Mouse (Mus musculus): ENCODE results near the gene Csf2rb. TPM values are rescaled to one million over a fixed set of nuclear protein-coding genes. Genes with fewer than 3 reads are reported as not detected.
"Not testable (repeated sequence)": the region's sequence is repeated elsewhere in the genome, so short reads cannot be mapped to it uniquely, and the experiment has no call there.

Gene Csf2rb
- polyA plus RNA-seq (2014; fragmentation: Nextera tagmentation; extraction: Ambion mirVana), result 1.3 and 1.5 TPM in 2 replicates

DNA sequence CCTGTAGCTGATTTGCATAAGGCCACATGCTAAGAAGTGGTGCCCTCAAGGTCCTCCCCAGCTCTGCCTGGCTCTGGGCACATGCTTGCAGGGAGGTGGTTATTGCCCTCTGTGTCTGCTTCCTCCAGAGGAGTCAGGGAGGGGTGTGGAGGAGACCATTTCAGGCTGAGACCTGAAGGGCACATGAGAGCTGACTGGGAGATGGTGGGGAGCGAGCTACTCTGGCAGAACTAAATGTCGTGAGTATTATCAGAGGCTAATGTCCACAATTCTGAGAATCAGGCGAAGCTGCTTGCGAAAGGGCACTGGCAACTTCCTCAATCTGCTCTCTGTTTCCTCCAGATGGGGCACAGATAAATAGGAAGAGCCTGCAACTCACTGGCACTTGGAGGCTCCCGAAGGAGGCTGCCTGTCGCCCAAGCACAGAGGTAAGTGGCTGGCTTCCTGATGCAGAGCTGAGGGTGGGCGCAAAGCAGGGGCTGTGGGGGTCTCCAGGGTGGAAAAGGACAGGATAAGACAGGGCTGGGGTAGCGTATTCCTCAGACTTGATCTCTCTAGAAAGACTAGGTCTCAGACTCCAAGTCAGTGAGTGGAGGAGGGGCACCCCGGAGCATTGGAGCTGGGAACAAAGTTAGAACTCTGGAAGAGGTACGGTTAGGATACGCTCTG lies at the start of gene Csf2rb:
TSS of gene Csf2rb (plus strand) at position 82 of the 669 bp plus-strand sequence.
- Histone ChIP-seq H3K4me1 (ENCODE audit: control insufficient read depth, insufficient read depth, low read length) (no peaks in the 10 kb centered on the region), H3K36me3 (ENCODE audit: control insufficient read depth, insufficient read depth, low read length) (no peaks in the 10 kb centered on the region), H3K9me3 (ENCODE audit: control insufficient read depth, low read length) (no peaks in the 10 kb centered on the region), H3K4me3 (ENCODE audit: low read depth, low read length) (no peak within 1 kb of the TSS), H3K27me3 (ENCODE audit: control insufficient read depth, insufficient read depth, low read length) (no peaks in the 10 kb centered on the region), H3K4me2 (ENCODE audit: low read depth, severe bottlenecking) (no peak within 1 kb of the TSS), H3K9ac (ENCODE audit: low read length) (no peak within 1 kb of the TSS), H3K27ac (replicated peaks; ENCODE audit: low read depth, low read length) (no peak within 1 kb of the TSS)
- no peak for DNase-seq (ENCODE audit: low spot score)
- WGBS, result 74% methylated on average over 11 of the region's 11 CpGs
- no peak for ATAC-seq (ENCODE audit: insufficient number of reproducible peaks, low FRiP score, low TSS enrichment, low read depth)

DNA sequence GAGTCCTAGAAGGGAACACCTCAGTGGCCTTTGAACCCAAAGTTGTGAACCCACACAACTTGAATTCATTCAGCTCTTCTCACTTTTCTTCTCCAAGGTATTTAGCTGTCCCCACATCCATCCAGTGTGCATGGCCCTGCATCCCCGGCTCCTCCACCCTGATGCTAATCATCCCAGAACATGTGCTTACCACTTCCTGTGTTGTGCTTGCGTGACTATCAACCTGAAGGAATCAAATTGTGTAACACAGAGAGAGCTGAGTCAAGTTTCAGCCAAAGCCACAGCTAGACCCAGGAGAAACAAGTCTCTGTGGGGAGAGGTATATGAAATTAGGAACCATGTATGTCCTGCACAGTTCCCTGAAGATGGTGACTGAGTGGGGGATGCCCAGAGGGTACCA lies 47.2 kb upstream of the Csf2rb start:
- Histone ChIP-seq H3K4me2 (ENCODE audit: low read depth, severe bottlenecking) (no peak overlapping the region), H3K27me3 (ENCODE audit: control insufficient read depth, insufficient read depth, low read length) (no peaks in the 10 kb centered on the region), H3K36me3 (ENCODE audit: control insufficient read depth, insufficient read depth, low read length) (no peaks in the 10 kb centered on the region), H3K4me1 (ENCODE audit: control insufficient read depth, insufficient read depth, low read length) (no peaks in the 10 kb centered on the region), H3K9ac (ENCODE audit: low read length) (no peak overlapping the region), H3K27ac (replicated peaks; ENCODE audit: low read depth, low read length) (no peak overlapping the region), H3K4me3 (ENCODE audit: low read depth, low read length) (no peak overlapping the region), H3K9me3 (ENCODE audit: control insufficient read depth, low read length) (no peaks in the 10 kb centered on the region)
- DNase-seq (ENCODE audit: low spot score) (no peak), ATAC-seq (ENCODE audit: insufficient number of reproducible peaks, low FRiP score, low TSS enrichment, low read depth) (no peak)
- WGBS, result 84% methylated on average over 2 of the region's 2 CpGs

DNA sequence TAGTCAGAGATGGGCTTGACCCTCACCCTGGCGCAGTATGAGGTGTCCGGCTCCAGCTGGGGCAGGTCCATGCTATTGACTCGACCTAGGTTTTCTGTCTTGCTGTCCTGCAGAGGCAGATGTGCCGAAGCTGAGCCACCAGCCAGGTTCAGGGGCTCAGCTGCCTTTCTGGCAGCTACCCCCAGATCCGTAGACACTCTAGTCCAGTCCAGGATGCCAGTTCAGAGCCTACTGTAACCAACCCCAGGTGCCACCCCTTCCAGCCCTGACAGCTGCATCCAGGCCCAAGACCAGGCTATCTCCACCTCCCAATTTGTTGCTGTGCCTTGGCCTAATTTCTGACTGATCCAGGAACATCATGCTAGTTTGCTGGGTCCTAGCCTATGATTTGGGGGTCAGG lies 37.6 kb upstream of the Csf2rb start:
- Histone ChIP-seq H3K4me1 (ENCODE audit: control insufficient read depth, insufficient read depth, low read length) (no peaks in the 10 kb centered on the region), H3K9ac (ENCODE audit: low read length) (no peak overlapping the region), H3K27me3 (ENCODE audit: control insufficient read depth, insufficient read depth, low read length) (no peaks in the 10 kb centered on the region), H3K36me3 (ENCODE audit: control insufficient read depth, insufficient read depth, low read length) (no peaks in the 10 kb centered on the region), H3K27ac (replicated peaks; ENCODE audit: low read depth, low read length) (no peak overlapping the region), H3K9me3 (ENCODE audit: control insufficient read depth, low read length) (no peaks in the 10 kb centered on the region), H3K4me3 (ENCODE audit: low read depth, low read length) (no peak overlapping the region), H3K4me2 (ENCODE audit: low read depth, severe bottlenecking) (no peak overlapping the region)
- no peak for ATAC-seq (ENCODE audit: insufficient number of reproducible peaks, low FRiP score, low TSS enrichment, low read depth)
- WGBS, result 80% methylated on average over 5 of the region's 5 CpGs
- DNase-seq (ENCODE audit: low spot score), result no peak

DNA sequence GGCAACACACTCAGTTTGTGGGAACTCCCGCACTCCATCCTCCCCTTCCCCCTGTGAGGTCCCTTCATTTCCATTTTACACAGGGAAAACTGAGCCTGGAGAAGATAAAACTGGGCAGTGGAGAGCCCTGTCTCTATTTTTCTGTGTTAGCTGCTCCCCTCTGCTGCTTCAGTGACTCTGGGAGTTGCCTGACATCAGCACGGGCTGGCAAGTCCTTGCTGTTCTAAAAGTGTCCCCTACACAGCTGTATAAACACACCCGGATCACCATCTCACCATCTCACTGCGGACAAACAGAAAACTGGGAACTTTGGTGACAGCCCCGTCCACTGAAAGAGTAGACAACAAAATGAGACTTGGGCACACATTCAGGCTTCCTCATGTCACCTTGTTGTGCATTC lies 35.8 kb upstream of the Csf2rb start:
- ATAC-seq (ENCODE audit: insufficient number of reproducible peaks, low FRiP score, low TSS enrichment, low read depth); H3K27ac ChIP-seq (replicated peaks; ENCODE audit: low read depth, low read length); H3K4me2 ChIP-seq (ENCODE audit: low read depth, severe bottlenecking); H3K4me3 ChIP-seq (ENCODE audit: low read depth, low read length); H3K36me3 ChIP-seq (ENCODE audit: control insufficient read depth, insufficient read depth, low read length); H3K27me3 ChIP-seq (ENCODE audit: control insufficient read depth, insufficient read depth, low read length); H3K9me3 ChIP-seq (ENCODE audit: control insufficient read depth, low read length); H3K4me1 ChIP-seq (ENCODE audit: control insufficient read depth, insufficient read depth, low read length); DNase-seq (ENCODE audit: low spot score); H3K9ac ChIP-seq (ENCODE audit: low read length): not testable (repeated sequence)
- WGBS, result 72% methylated on average over 4 of the region's 5 CpGs

DNA sequence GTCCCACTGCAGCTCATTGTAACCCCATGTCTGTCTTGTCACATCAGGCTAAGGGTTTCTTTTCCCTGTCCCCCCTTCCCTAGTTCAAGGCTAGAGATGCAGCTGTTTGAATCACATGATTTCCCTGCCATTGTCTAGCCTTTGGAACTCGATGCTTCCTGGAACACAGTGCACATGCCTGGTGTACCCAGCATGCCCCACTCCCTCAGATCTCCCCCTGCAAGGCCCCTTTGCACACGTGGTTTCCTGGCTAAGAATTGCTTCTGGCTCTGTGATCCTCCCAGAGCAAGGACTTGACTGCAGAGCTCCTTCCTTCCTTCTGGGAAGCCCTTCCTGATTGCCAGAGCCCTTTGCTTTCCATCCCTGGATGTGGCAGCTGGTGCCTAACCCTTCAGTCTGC lies 32.3 kb upstream of the Csf2rb start:
- not testable (repeated sequence) for H3K4me3 ChIP-seq (ENCODE audit: low read depth, low read length); H3K4me2 ChIP-seq (ENCODE audit: low read depth, severe bottlenecking); ATAC-seq (ENCODE audit: insufficient number of reproducible peaks, low FRiP score, low TSS enrichment, low read depth); H3K9me3 ChIP-seq (ENCODE audit: control insufficient read depth, low read length); H3K9ac ChIP-seq (ENCODE audit: low read length); H3K4me1 ChIP-seq (ENCODE audit: control insufficient read depth, insufficient read depth, low read length); H3K36me3 ChIP-seq (ENCODE audit: control insufficient read depth, insufficient read depth, low read length); H3K27ac ChIP-seq (replicated peaks; ENCODE audit: low read depth, low read length); H3K27me3 ChIP-seq (ENCODE audit: control insufficient read depth, insufficient read depth, low read length)
- WGBS, result 7% methylated on average over 2 of the region's 2 CpGs
- DNase-seq (ENCODE audit: low spot score), result peak; percentile 30

DNA sequence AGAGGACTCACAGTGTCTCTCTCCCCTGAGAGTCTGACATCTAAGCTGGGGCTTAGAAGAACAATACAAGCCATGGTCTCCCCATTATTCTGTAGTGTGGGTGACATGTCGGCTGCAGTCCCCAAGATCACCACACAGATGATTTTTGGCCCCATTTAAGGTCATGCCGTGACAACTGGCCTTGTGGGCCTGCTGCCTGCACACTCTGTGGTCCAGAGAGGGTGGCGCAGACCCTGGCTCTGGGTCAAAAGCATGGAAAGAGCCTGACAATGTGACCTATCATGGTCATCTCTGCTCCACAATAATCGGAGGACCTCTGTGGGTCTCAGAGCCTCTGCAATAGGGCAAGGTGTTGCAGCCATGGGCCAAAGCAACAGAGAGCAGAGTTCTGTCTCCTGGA lies 31.8 kb upstream of the Csf2rb start:
- Histone ChIP-seq H3K9ac (ENCODE audit: low read length) (no peak overlapping the region), H3K27me3 (ENCODE audit: control insufficient read depth, insufficient read depth, low read length) (no peaks in the 10 kb centered on the region), H3K4me1 (ENCODE audit: control insufficient read depth, insufficient read depth, low read length) (no peaks in the 10 kb centered on the region), H3K27ac (replicated peaks; ENCODE audit: low read depth, low read length) (no peak overlapping the region), H3K36me3 (ENCODE audit: control insufficient read depth, insufficient read depth, low read length) (no peaks in the 10 kb centered on the region), H3K4me2 (ENCODE audit: low read depth, severe bottlenecking) (no peak overlapping the region), H3K4me3 (ENCODE audit: low read depth, low read length) (no peak overlapping the region), H3K9me3 (ENCODE audit: control insufficient read depth, low read length) (no peaks in the 10 kb centered on the region)
- DNase-seq (ENCODE audit: low spot score), result no peak
- 86% methylated on average over 4 of the region's 4 CpGs for WGBS
- no peak for ATAC-seq (ENCODE audit: insufficient number of reproducible peaks, low FRiP score, low TSS enrichment, low read depth)

DNA sequence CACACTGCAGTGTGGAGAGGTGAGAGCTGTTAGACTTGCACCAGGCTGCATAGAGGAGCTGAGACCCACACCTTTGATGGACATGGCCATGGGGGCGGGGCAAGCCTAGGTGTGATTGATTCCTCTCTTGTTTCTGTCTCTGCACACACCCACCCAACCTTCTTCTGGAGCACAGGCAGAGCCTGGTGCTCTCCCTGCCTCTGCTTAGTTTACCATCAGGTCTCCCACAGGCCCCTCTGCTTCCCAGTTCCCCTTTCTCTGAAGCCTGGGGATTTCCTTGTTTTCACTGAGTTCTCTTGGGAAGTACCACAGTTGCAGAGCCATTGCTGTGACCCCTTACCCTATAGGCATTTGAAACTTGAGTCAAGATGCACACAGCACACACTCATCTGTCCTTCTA lies 27.0 kb upstream of the Csf2rb start:
- H3K9me3 ChIP-seq (ENCODE audit: control insufficient read depth, low read length), result no peaks in the 10 kb centered on the region
- H3K9ac ChIP-seq (ENCODE audit: low read length), result no peak overlapping the region
- no peak overlapping the region for H3K4me3 ChIP-seq (ENCODE audit: low read depth, low read length)
- H3K36me3 ChIP-seq (ENCODE audit: control insufficient read depth, insufficient read depth, low read length), result no peaks in the 10 kb centered on the region
- ATAC-seq (ENCODE audit: insufficient number of reproducible peaks, low FRiP score, low TSS enrichment, low read depth), result no peak
- no peaks in the 10 kb centered on the region for H3K4me1 ChIP-seq (ENCODE audit: control insufficient read depth, insufficient read depth, low read length)
- WGBS, result 80% methylated on average over 1 of the region's 1 CpGs
- H3K27me3 ChIP-seq (ENCODE audit: control insufficient read depth, insufficient read depth, low read length), result no peaks in the 10 kb centered on the region
- no peak overlapping the region for H3K27ac ChIP-seq (replicated peaks; ENCODE audit: low read depth, low read length)
- no peak for DNase-seq (ENCODE audit: low spot score)
- no peak overlapping the region for H3K4me2 ChIP-seq (ENCODE audit: low read depth, severe bottlenecking)

DNA sequence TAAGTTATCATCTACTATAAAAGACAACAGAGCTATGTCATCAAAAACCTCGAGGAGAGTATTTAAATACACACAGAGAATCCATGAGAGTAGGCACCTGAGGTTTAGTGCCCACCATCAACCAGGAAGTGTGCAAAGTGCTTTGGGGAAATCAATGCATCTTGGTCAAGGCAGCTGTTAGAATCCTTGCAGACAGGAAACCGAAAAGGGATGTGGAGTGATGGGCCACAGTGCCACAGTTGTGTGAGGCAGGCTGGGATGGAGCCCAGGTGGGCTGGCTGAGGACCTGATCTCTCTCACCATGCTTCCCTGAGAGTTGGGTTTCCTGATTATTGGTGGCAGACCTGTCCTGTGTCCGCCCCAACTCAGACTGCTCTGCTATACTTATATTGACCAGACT lies 25.9 kb upstream of the Csf2rb start:
- H3K9me3 ChIP-seq (ENCODE audit: control insufficient read depth, low read length), result no peaks in the 10 kb centered on the region
- WGBS, result 66% methylated on average over 3 of the region's 3 CpGs
- H3K9ac ChIP-seq (ENCODE audit: low read length), result no peak overlapping the region
- H3K4me2 ChIP-seq (ENCODE audit: low read depth, severe bottlenecking), result no peak overlapping the region
- H3K36me3 ChIP-seq (ENCODE audit: control insufficient read depth, insufficient read depth, low read length), result no peaks in the 10 kb centered on the region
- no peaks in the 10 kb centered on the region for H3K4me1 ChIP-seq (ENCODE audit: control insufficient read depth, insufficient read depth, low read length)
- H3K4me3 ChIP-seq (ENCODE audit: low read depth, low read length), result no peak overlapping the region
- no peaks in the 10 kb centered on the region for H3K27me3 ChIP-seq (ENCODE audit: control insufficient read depth, insufficient read depth, low read length)
- no peak overlapping the region for H3K27ac ChIP-seq (replicated peaks; ENCODE audit: low read depth, low read length)
- DNase-seq (ENCODE audit: low spot score) (no peak), ATAC-seq (ENCODE audit: insufficient number of reproducible peaks, low FRiP score, low TSS enrichment, low read depth) (no peak)

DNA sequence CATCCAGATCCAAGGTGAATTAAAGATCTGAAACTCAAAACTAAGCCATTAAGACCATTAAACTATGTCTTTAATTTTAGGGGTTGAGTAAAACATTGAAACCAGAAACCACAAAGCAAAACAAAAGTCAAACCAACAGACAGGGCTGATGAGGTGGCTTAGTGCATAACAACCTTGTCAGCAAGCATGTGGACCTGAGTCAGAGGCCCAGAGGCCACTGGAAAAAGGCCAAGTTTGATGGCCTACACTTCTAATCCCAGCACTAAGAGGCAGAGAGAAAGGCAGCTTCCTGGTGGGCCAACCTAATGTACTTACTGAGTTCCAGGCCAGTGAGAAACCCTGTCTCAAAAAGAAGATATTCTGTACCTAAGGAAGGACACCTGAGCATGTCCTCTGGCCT lies 24.8 kb upstream of the Csf2rb start:
- Histone ChIP-seq H3K36me3 (ENCODE audit: control insufficient read depth, insufficient read depth, low read length) (no peaks in the 10 kb centered on the region), H3K4me2 (ENCODE audit: low read depth, severe bottlenecking) (no peak overlapping the region), H3K4me3 (ENCODE audit: low read depth, low read length) (no peak overlapping the region), H3K4me1 (ENCODE audit: control insufficient read depth, insufficient read depth, low read length) (no peaks in the 10 kb centered on the region), H3K9me3 (ENCODE audit: control insufficient read depth, low read length) (no peaks in the 10 kb centered on the region), H3K27me3 (ENCODE audit: control insufficient read depth, insufficient read depth, low read length) (no peaks in the 10 kb centered on the region), H3K27ac (replicated peaks; ENCODE audit: low read depth, low read length) (no peak overlapping the region), H3K9ac (ENCODE audit: low read length) (no peak overlapping the region)
- ATAC-seq (ENCODE audit: insufficient number of reproducible peaks, low FRiP score, low TSS enrichment, low read depth) (no peak), DNase-seq (ENCODE audit: low spot score) (no peak)

Measured in limb, embryonic 11.5 days (tissue).